Mouse (Mus musculus): ENCODE measurements around the gene Hist1h4c.

GRCm38 (mm10) chr13:23716261-23717042 lies 18.2 kb upstream of the Hist1h4c start:
- TF ChIP-seq POLR2A (IDR thresholded peaks at IDR 0.05; ENCODE audit: control insufficient read depth in 1 of 2, insufficient read depth in 1 of 2, low read depth in 1 of 2, low read length in 2 of 2, poor library complexity in 1 of 2), result no peak
- TF ChIP-seq HCFC1 (IDR thresholded peaks at IDR 0.05; ENCODE audit: low read depth, low read length), result no peak
- TF ChIP-seq MAZ (IDR thresholded peaks at IDR 0.05; ENCODE audit: low read depth, low read length), result no peak
- TF ChIP-seq SIN3A (IDR thresholded peaks at IDR 0.05; ENCODE audit: low read length), result no peak
- no peak for TF ChIP-seq CTCF (IDR thresholded peaks at IDR 0.05 in 2 of 3, conservative IDR thresholded peaks at IDR 0.05 in 1 of 3; ENCODE audit: control insufficient read depth in 1 of 3, insufficient read depth in 1 of 3, low read depth in 2 of 3, low read length in 3 of 3, poor library complexity in 1 of 3, severe bottlenecking in 1 of 3)
- no peak for TF ChIP-seq MEF2A (IDR thresholded peaks at IDR 0.05; ENCODE audit: extremely low read depth, insufficient replicate concordance, low read depth, low read length, poor library complexity, severe bottlenecking)
- TF ChIP-seq RCOR1 (IDR thresholded peaks at IDR 0.05; ENCODE audit: low read depth, low read length), result no peak
- peak in 1 of 2 experiments; percentile 24; a peak in 3 of 4 replicates for TF ChIP-seq EP300 (IDR thresholded peaks at IDR 0.05; ENCODE audit: low read depth in 1 of 2, low read length in 2 of 2)
- no peak for TF ChIP-seq RAD21 (IDR thresholded peaks at IDR 0.05; ENCODE audit: low read depth, low read length)
- no peak for TF ChIP-seq MYB (IDR thresholded peaks at IDR 0.05; ENCODE audit: low read depth, low read length)

Data from MEL (cell line).